Mouse (Mus musculus): ENCODE results near the gene Fam187a. TPM values are rescaled to one million over a fixed set of nuclear protein-coding genes. Genes with fewer than 3 reads are reported as not detected.

The Fam187a gene
- polyA plus RNA-seq, 1 experiment from 2014 or later: not detected

- Histone ChIP-seq H3K9me3 (ENCODE audit: control insufficient read depth, low read length) (no peaks in the 10 kb centered on the region), H3K27ac (replicated peaks; ENCODE audit: low read depth, low read length) (no peak overlapping the region), H3K4me2 (ENCODE audit: low read length) (no peak overlapping the region), H3K27me3 (ENCODE audit: control insufficient read depth, insufficient read depth, low read length) (peaks cover 5% of the 10 kb centered on the region), H3K4me1 (ENCODE audit: control insufficient read depth, insufficient read depth, low read length) (no peaks in the 10 kb centered on the region), H3K9ac (replicated peaks; ENCODE audit: low read length) (no peak overlapping the region), H3K36me3 (ENCODE audit: control insufficient read depth, insufficient read depth, low read length) (no peaks in the 10 kb centered on the region), H3K4me3 (replicated peaks; ENCODE audit: low read depth, low read length) (no peak overlapping the region)
- no peak for ATAC-seq (ENCODE audit: low FRiP score, low TSS enrichment)
- no peak for DNase-seq
- WGBS: 87% methylated on average over 5 of the region's 5 CpGs
Observed at GRCm38 (mm10) chr11:102887433-102887832, 2.5 kb downstream of the Fam187a start.

- no peak for ATAC-seq (ENCODE audit: low FRiP score, low TSS enrichment)
- WGBS: 57% methylated on average over 3 of the region's 3 CpGs
Observed at GRCm38 (mm10) chr11:102888135-102888534, 3.2 kb downstream of the Fam187a start.

GRCm38 (mm10) chr11:102890096-102890495 lies 5.1 kb downstream of the Fam187a start:
- DNase-seq (no peak), ATAC-seq (ENCODE audit: low FRiP score, low TSS enrichment) (no peak)
- no peaks in the 10 kb centered on the region for H3K9me3 ChIP-seq (ENCODE audit: control insufficient read depth, low read length)
- H3K9ac ChIP-seq (replicated peaks; ENCODE audit: low read length): no peak overlapping the region
- 69% methylated on average over 5 of the region's 5 CpGs for WGBS
- peaks cover 30% of the 10 kb centered on the region for H3K27me3 ChIP-seq (ENCODE audit: control insufficient read depth, insufficient read depth, low read length)
- no peak overlapping the region for H3K27ac ChIP-seq (replicated peaks; ENCODE audit: low read depth, low read length)
- H3K4me3 ChIP-seq (replicated peaks; ENCODE audit: low read depth, low read length): no peak overlapping the region
- H3K4me2 ChIP-seq (ENCODE audit: low read length): no peak overlapping the region
- 0 out of 2 replicates have a peak, but pooled peaks cover 5% of the 10 kb centered on the region for H3K4me1 ChIP-seq (ENCODE audit: control insufficient read depth, insufficient read depth, low read length)
- H3K36me3 ChIP-seq (ENCODE audit: control insufficient read depth, insufficient read depth, low read length): no peaks in the 10 kb centered on the region

More at GRCm38 (mm10) chr11:102888135-102888534, 3.2 kb downstream of the Fam187a start:
- Histone ChIP-seq H3K4me1 (ENCODE audit: control insufficient read depth, insufficient read depth, low read length) (0 out of 2 replicates have a peak, but pooled peaks cover 4% of the 10 kb centered on the region), H3K36me3 (ENCODE audit: control insufficient read depth, insufficient read depth, low read length) (no peaks in the 10 kb centered on the region), H3K4me2 (ENCODE audit: low read length) (no peak overlapping the region), H3K9ac (replicated peaks; ENCODE audit: low read length) (no peak overlapping the region), H3K27me3 (ENCODE audit: control insufficient read depth, insufficient read depth, low read length) (peaks cover 11% of the 10 kb centered on the region), H3K4me3 (replicated peaks; ENCODE audit: low read depth, low read length) (no peak overlapping the region), H3K27ac (replicated peaks; ENCODE audit: low read depth, low read length) (no peak overlapping the region), H3K9me3 (ENCODE audit: control insufficient read depth, low read length) (no peaks in the 10 kb centered on the region)
- peak; percentile 56 for DNase-seq

- peak overlapping the region; percentile 45 for H3K4me2 ChIP-seq (ENCODE audit: low read length)
- H3K4me1 ChIP-seq (ENCODE audit: control insufficient read depth, insufficient read depth, low read length): 0 out of 2 replicates have a peak, but pooled peaks cover 5% of the 10 kb centered on the region
- no peaks in the 10 kb centered on the region for H3K36me3 ChIP-seq (ENCODE audit: control insufficient read depth, insufficient read depth, low read length)
- H3K27ac ChIP-seq (replicated peaks; ENCODE audit: low read depth, low read length): no peak overlapping the region
- H3K27me3 ChIP-seq (ENCODE audit: control insufficient read depth, insufficient read depth, low read length): peaks cover 31% of the 10 kb centered on the region
- no peak for ATAC-seq (ENCODE audit: low FRiP score, low TSS enrichment)
- 0 out of 2 replicates have a peak overlapping the region, but pooled peaks have one; percentile 16 for H3K9ac ChIP-seq (replicated peaks; ENCODE audit: low read length)
- H3K4me3 ChIP-seq (replicated peaks; ENCODE audit: low read depth, low read length): peak overlapping the region; percentile 14
- 3% methylated on average over 43 of the region's 43 CpGs for WGBS
- H3K9me3 ChIP-seq (ENCODE audit: control insufficient read depth, low read length): no peaks in the 10 kb centered on the region
- DNase-seq: peak; percentile 65
Observed at GRCm38 (mm10) chr11:102893015-102893651, 8.2 kb downstream of the Fam187a start.

- 89% methylated on average over 4 of the region's 4 CpGs for WGBS
- no peak for DNase-seq
- H3K4me1 ChIP-seq (ENCODE audit: control insufficient read depth, insufficient read depth, low read length): 0 out of 2 replicates have a peak, but pooled peaks cover 5% of the 10 kb centered on the region
- ATAC-seq (ENCODE audit: low FRiP score, low TSS enrichment): no peak
- H3K4me3 ChIP-seq (replicated peaks; ENCODE audit: low read depth, low read length): no peak overlapping the region
- no peaks in the 10 kb centered on the region for H3K36me3 ChIP-seq (ENCODE audit: control insufficient read depth, insufficient read depth, low read length)
- peaks cover 27% of the 10 kb centered on the region for H3K27me3 ChIP-seq (ENCODE audit: control insufficient read depth, insufficient read depth, low read length)
- H3K4me2 ChIP-seq (ENCODE audit: low read length): no peak overlapping the region
- no peaks in the 10 kb centered on the region for H3K9me3 ChIP-seq (ENCODE audit: control insufficient read depth, low read length)
- H3K27ac ChIP-seq (replicated peaks; ENCODE audit: low read depth, low read length): no peak overlapping the region
- H3K9ac ChIP-seq (replicated peaks; ENCODE audit: low read length): no peak overlapping the region
Observed at GRCm38 (mm10) chr11:102894716-102895115, 9.7 kb downstream of the Fam187a start.

GRCm38 (mm10) chr11:102895779-102896178 lies 10.8 kb downstream of the Fam187a start:
- Histone ChIP-seq H3K4me2 (ENCODE audit: low read length) (no peak overlapping the region), H3K9ac (replicated peaks; ENCODE audit: low read length) (no peak overlapping the region), H3K27ac (replicated peaks; ENCODE audit: low read depth, low read length) (no peak overlapping the region), H3K9me3 (ENCODE audit: control insufficient read depth, low read length) (no peaks in the 10 kb centered on the region), H3K27me3 (ENCODE audit: control insufficient read depth, insufficient read depth, low read length) (peaks cover 26% of the 10 kb centered on the region), H3K4me1 (ENCODE audit: control insufficient read depth, insufficient read depth, low read length) (0 out of 2 replicates have a peak, but pooled peaks cover 5% of the 10 kb centered on the region), H3K4me3 (replicated peaks; ENCODE audit: low read depth, low read length) (no peak overlapping the region), H3K36me3 (ENCODE audit: control insufficient read depth, insufficient read depth, low read length) (no peaks in the 10 kb centered on the region)
- ATAC-seq (ENCODE audit: low FRiP score, low TSS enrichment): no peak
- no peak for DNase-seq
- 80% methylated on average over 9 of the region's 9 CpGs for WGBS

- Histone ChIP-seq H3K4me3 (replicated peaks; ENCODE audit: low read depth, low read length) (no peak overlapping the region), H3K27me3 (ENCODE audit: control insufficient read depth, insufficient read depth, low read length) (peaks cover 26% of the 10 kb centered on the region)
- WGBS: 78% methylated on average over 20 of the region's 20 CpGs
Observed at GRCm38 (mm10) chr11:102896641-102897040, 11.7 kb downstream of the Fam187a start.

GRCm38 (mm10) chr11:102898408-102898807 lies 13.4 kb downstream of the Fam187a start:
- Histone ChIP-seq H3K9me3 (ENCODE audit: control insufficient read depth, low read length) (no peaks in the 10 kb centered on the region), H3K4me2 (ENCODE audit: low read length) (no peak overlapping the region), H3K27ac (replicated peaks; ENCODE audit: low read depth, low read length) (no peak overlapping the region), H3K4me1 (ENCODE audit: control insufficient read depth, insufficient read depth, low read length) (no peaks in the 10 kb centered on the region), H3K36me3 (ENCODE audit: control insufficient read depth, insufficient read depth, low read length) (no peaks in the 10 kb centered on the region), H3K9ac (replicated peaks; ENCODE audit: low read length) (no peak overlapping the region), H3K27me3 (ENCODE audit: control insufficient read depth, insufficient read depth, low read length) (peaks cover 17% of the 10 kb centered on the region), H3K4me3 (replicated peaks; ENCODE audit: low read depth, low read length) (no peak overlapping the region)
- DNase-seq (no peak), ATAC-seq (ENCODE audit: low FRiP score, low TSS enrichment) (no peak)
- WGBS: 64% methylated on average over 9 of the region's 9 CpGs

More at GRCm38 (mm10) chr11:102896641-102897040, 11.7 kb downstream of the Fam187a start:
- no peak overlapping the region for H3K4me2 ChIP-seq (ENCODE audit: low read length)
- no peaks in the 10 kb centered on the region for H3K36me3 ChIP-seq (ENCODE audit: control insufficient read depth, insufficient read depth, low read length)
- ATAC-seq (ENCODE audit: low FRiP score, low TSS enrichment) (no peak), DNase-seq (no peak)
- H3K9me3 ChIP-seq (ENCODE audit: control insufficient read depth, low read length): no peaks in the 10 kb centered on the region
- H3K27ac ChIP-seq (replicated peaks; ENCODE audit: low read depth, low read length): no peak overlapping the region
- no peak overlapping the region for H3K9ac ChIP-seq (replicated peaks; ENCODE audit: low read length)
- H3K4me1 ChIP-seq (ENCODE audit: control insufficient read depth, insufficient read depth, low read length): 0 out of 2 replicates have a peak, but pooled peaks cover 5% of the 10 kb centered on the region

- H3K4me1 ChIP-seq (ENCODE audit: control insufficient read depth, insufficient read depth, low read length): no peaks in the 10 kb centered on the region
- WGBS: 11% methylated on average over 7 of the region's 7 CpGs
- H3K9me3 ChIP-seq (ENCODE audit: control insufficient read depth, low read length): no peaks in the 10 kb centered on the region
- DNase-seq: peak; percentile 94
- H3K4me3 ChIP-seq (replicated peaks; ENCODE audit: low read depth, low read length): no peak within 1 kb of the TSS
- no peak within 1 kb of the TSS for H3K9ac ChIP-seq (replicated peaks; ENCODE audit: low read length)
- no peak within 1 kb of the TSS for H3K4me2 ChIP-seq (ENCODE audit: low read length)
- no peak within 1 kb of the TSS for H3K27ac ChIP-seq (replicated peaks; ENCODE audit: low read depth, low read length)
- no peaks in the 10 kb centered on the region for H3K27me3 ChIP-seq (ENCODE audit: control insufficient read depth, insufficient read depth, low read length)
- peak; percentile 50; the same call in 1 of the 2 replicates for ATAC-seq (ENCODE audit: low FRiP score, low TSS enrichment)
- H3K36me3 ChIP-seq (ENCODE audit: control insufficient read depth, insufficient read depth, low read length): no peaks in the 10 kb centered on the region
Observed at GRCm38 (mm10) chr11:102900763-102901162, 15.8 kb downstream of the Fam187a start, which contains the start of gene Gfap. Gfap (minus strand) TSS chr11:102900912.
